Mouse (Mus musculus) CH12.LX (cell line): ENCODE data around the gene Ctsg. TPM values are rescaled to one million over a fixed set of nuclear protein-coding genes. Genes with fewer than 3 reads are reported as not detected.
"Not testable (repeated sequence)": the region's sequence is repeated elsewhere in the genome, so short reads cannot be mapped to it uniquely, and the experiment has no call there.

Experiments
- DNase-seq: peaks from one replicate; pipeline ENCODE4 v3.0.0-alpha.2; 2013; ENCODE audit errors: extremely low read depth
- H3K27ac ChIP-seq: 2 replicates; pipeline ENCODE4 v1.5.1; 2012; ENCODE audit warnings: low read depth, mild to moderate bottlenecking, control low read depth, moderate library complexity; ENCODE audit not compliant: insufficient read depth
- H3K27me3 ChIP-seq: replicated peaks from 2 replicates; pipeline ENCODE3; 2012; ENCODE audit warnings: inconsistent platforms
- H3K36me3 ChIP-seq, 2 experiments: replicated peaks in 1 of 2; 2 replicates each; pipeline versions ENCODE3 to v1.6.1; 2012; ENCODE audit warnings: inconsistent platforms in 1 of 2, low read length in 1 of 2, mild to moderate bottlenecking in 1 of 2, mixed read lengths in 1 of 2, moderate library complexity in 1 of 2; ENCODE audit not compliant: control insufficient read depth in 1 of 2, insufficient read depth in 1 of 2
- H3K4me1 ChIP-seq, 2 experiments: 2 replicates each; pipeline ENCODE4 v1.6.1; 2012; ENCODE audit warnings: inconsistent platforms in 1 of 2, moderate library complexity in 1 of 2; ENCODE audit not compliant: insufficient read depth in 2 of 2, control insufficient read depth in 1 of 2
- H3K4me2 ChIP-seq: 2 replicates; pipeline ENCODE4 v1.6.1; 2012; ENCODE audit warnings: low read depth, mild to moderate bottlenecking, control low read depth; ENCODE audit not compliant: poor library complexity, insufficient read depth, severe bottlenecking
- H3K4me3 ChIP-seq, 3 experiments: fragments of 150-350 bp in 1 of 3; sonication (generic) in 1 of 3; replicated peaks in 1 of 3; 2 replicates each; pipeline versions ENCODE3 to v1.5.1; 2011 to 2012; ENCODE audit warnings: low read depth in 2 of 3, low read length in 2 of 3, mild to moderate bottlenecking in 2 of 3, moderate library complexity in 2 of 3, control low read depth in 1 of 3, improper control_type of control experiment in 1 of 3, inconsistent platforms in 1 of 3, mixed read lengths in 1 of 3; ENCODE audit not compliant: poor library complexity in 1 of 3
- H3K79me2 ChIP-seq: replicated peaks from 2 replicates; pipeline ENCODE4 v1.6.1; 2012; ENCODE audit warnings: mild to moderate bottlenecking, moderate library complexity; ENCODE audit not compliant: control insufficient read depth, poor library complexity, insufficient read depth, severe bottlenecking; ENCODE audit errors: extremely low read depth
- H3K9ac ChIP-seq: 2 replicates; pipeline ENCODE4 v1.6.1; 2012; ENCODE audit warnings: low read depth, mild to moderate bottlenecking, control low read depth, moderate library complexity; ENCODE audit not compliant: insufficient read depth
- H3K9me3 ChIP-seq: replicated peaks from 2 replicates; pipeline ENCODE3; 2012; ENCODE audit warnings: low read length, inconsistent platforms, mixed read lengths
- CHD2 ChIP-seq: IDR thresholded peaks from 2 replicates; pipeline ENCODE4 v1.6.1; 2011; ENCODE audit warnings: low read length, improper control_type of control experiment
- E2F4 ChIP-seq: IDR thresholded peaks from 2 replicates; pipeline ENCODE4 v1.6.1; 2011; ENCODE audit warnings: low read depth, low read length, improper control_type of control experiment; ENCODE audit not compliant: insufficient replicate concordance
- IRF4 ChIP-seq: IDR thresholded peaks from 2 replicates; pipeline ENCODE4 v1.6.1; 2014; ENCODE audit warnings: low read depth, mild to moderate bottlenecking, inconsistent platforms, low read length, improper control_type of control experiment
- KAT2A ChIP-seq: IDR thresholded peaks from 2 replicates; pipeline ENCODE4 v1.6.1; 2012; ENCODE audit warnings: low read length, improper control_type of control experiment, inconsistent platforms; ENCODE audit not compliant: insufficient replicate concordance
- MAFK ChIP-seq: IDR thresholded peaks from 2 replicates; pipeline ENCODE4 v1.6.1; 2011; ENCODE audit warnings: low read length, improper control_type of control experiment; ENCODE audit not compliant: insufficient replicate concordance
- MAX ChIP-seq: IDR thresholded peaks from 2 replicates; pipeline ENCODE4 v1.6.1; 2011; ENCODE audit warnings: low read length, improper control_type of control experiment
- MAZ ChIP-seq: IDR thresholded peaks from 2 replicates; pipeline ENCODE4 v1.6.1; 2012; ENCODE audit warnings: low read depth, mild to moderate bottlenecking, inconsistent platforms, low read length, improper control_type of control experiment, moderate library complexity
- MEF2A ChIP-seq: IDR thresholded peaks from 2 replicates; pipeline ENCODE4 v1.6.1; 2014; ENCODE audit warnings: low read depth, mild to moderate bottlenecking, inconsistent platforms, low read length, improper control_type of control experiment, borderline replicate concordance
- MXI1 ChIP-seq: IDR thresholded peaks from 2 replicates; pipeline ENCODE4 v1.6.1; 2011; ENCODE audit warnings: mild to moderate bottlenecking, low read depth, low read length, improper control_type of control experiment
- MYC ChIP-seq: IDR thresholded peaks from 2 replicates; pipeline ENCODE4 v1.6.1; 2011; ENCODE audit warnings: low read depth, mild to moderate bottlenecking, improper control_type of control experiment, low read length
- NELFE ChIP-seq: IDR thresholded peaks from 2 replicates; pipeline ENCODE4 v1.6.1; 2011; ENCODE audit warnings: low read depth, low read length, improper control_type of control experiment
- POLR2AphosphoS2 ChIP-seq: IDR thresholded peaks from 2 replicates; pipeline ENCODE4 v1.6.1; 2011; ENCODE audit warnings: low read depth, low read length, improper control_type of control experiment
- SMC3 ChIP-seq: IDR thresholded peaks from 2 replicates; pipeline ENCODE4 v1.6.1; 2011; ENCODE audit warnings: low read depth, low read length, improper control_type of control experiment
- TCF12 ChIP-seq: IDR thresholded peaks from 2 replicates; pipeline ENCODE4 v1.6.1; 2014; ENCODE audit warnings: low read depth, mild to moderate bottlenecking, inconsistent platforms, low read length, improper control_type of control experiment
- ZKSCAN1 ChIP-seq: IDR thresholded peaks from 2 replicates; pipeline ENCODE4 v1.6.1; 2012; ENCODE audit warnings: low read depth, inconsistent platforms, low read length, improper control_type of control experiment, borderline replicate concordance
- dilution Hi-C: fragments of 300-500 bp; cut with MboI; formaldehyde crosslinking; loops from 2 replicates; pipeline ENCODE4 v1.14.3; 2020; ENCODE audit warnings: low sequenced_read_pairs; ENCODE audit not compliant: extremely low pct_unique_long_range_greater_than_20kb, extremely low pct_ligation_motif_present
- in situ Hi-C: fragments of 300-500 bp; cut with MboI; formaldehyde crosslinking; loops from 3 replicates; pipeline ENCODE4 v1.14.3; 2019; ENCODE audit warnings: low sequenced_read_pairs, low pct_ligation_motif_present, low pct_unique_long_range_greater_than_20kb, mixed read lengths
- polyA plus RNA-seq: library from polyadenylated mRNA; unstranded; fragments of >175 nt; gene quantifications from 2 replicates; pipeline ENCODE4 v1.2.1, GENCODE M21; 2012; ENCODE audit warnings: low read depth; ENCODE audit not compliant: insufficient read length
- total RNA-seq, 2 experiments: library from RNA; depleted of rRNA; stranded (reverse); fragments of 300-350 nt in 1 of 2; fragments of >200 nt in 1 of 2; gene quantifications; 2 replicates each; pipeline ENCODE4 v1.2.3; 2012 to 2014

The Ctsg gene
- total and polyA plus RNA-seq, 3 experiments, result not detected

DNA sequence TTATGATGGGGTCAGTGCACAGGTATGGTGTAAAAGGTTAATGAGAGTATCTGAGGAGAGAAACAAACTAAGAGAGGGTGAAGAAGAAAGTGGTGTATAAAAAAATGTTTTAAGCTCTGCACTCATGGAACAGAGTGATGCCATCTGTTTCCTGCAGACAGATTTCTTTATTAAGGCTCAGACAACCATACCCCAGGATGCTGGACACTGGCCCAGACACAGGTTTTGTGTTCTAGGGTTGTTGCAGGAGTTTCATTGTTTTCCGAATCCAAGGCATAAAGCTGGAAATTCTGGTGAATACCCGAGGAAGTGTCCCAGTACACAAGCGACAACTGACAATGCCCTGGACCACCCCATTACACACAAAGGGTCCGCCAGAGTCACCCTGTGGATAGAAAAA lies 20.4 kb downstream of the Ctsg start:
- no peak overlapping the region for H3K4me2 ChIP-seq
- H3K9ac ChIP-seq, result no peak overlapping the region
- H3K4me1 ChIP-seq, result no peaks in the 10 kb centered on the region
- no peak for DNase-seq
- dilution Hi-C loops (no loop called here), in situ Hi-C loops (no loop called here)
- H3K4me3 ChIP-seq, result no peak overlapping the region
- no peaks in the 10 kb centered on the region for H3K9me3 ChIP-seq
- H3K27me3 ChIP-seq, result no peaks in the 10 kb centered on the region
- no peak overlapping the region for H3K27ac ChIP-seq
- H3K79me2 ChIP-seq, result no peaks in the 10 kb centered on the region
- no peaks in the 10 kb centered on the region for H3K36me3 ChIP-seq
- no peak for TF ChIP-seq MXI1
- no peak for TF ChIP-seq IRF4
- no peak for TF ChIP-seq KAT2A
- no peak for TF ChIP-seq MAFK
- TF ChIP-seq ZKSCAN1, result no peak
- no peak for TF ChIP-seq MYC
- TF ChIP-seq SMC3, result no peak

DNA sequence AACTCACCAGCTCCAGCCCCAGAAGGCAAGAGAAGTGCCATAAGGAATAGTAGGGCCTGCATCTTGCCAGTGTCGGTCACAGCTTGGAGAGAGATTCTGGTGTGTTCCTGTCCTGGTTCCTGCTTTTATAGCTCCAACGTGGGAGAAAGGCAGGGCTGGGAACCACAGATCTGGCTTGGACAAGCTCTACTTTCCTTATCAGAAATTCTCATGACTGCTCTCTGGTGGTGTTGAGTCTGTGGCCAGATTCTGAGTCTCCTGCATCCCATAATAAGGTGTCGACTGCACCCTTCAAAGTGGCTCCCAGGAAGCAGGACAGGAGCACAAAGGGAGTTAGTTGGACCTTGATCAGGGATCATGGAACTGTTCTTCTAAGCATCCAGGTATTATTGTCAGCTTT lies 40.2 kb downstream of the Ctsg start, which contains the start of gene Mcpt4:
Gene Mcpt4, minus strand, starts transcription at position 101 of the 400 bp plus-strand sequence.
- DNase-seq, H3K79me2 ChIP-seq, H3K9ac ChIP-seq, H3K4me1 ChIP-seq, H3K4me2 ChIP-seq, H3K9me3 ChIP-seq, H3K27ac ChIP-seq, dilution Hi-C loops, H3K36me3 ChIP-seq, in situ Hi-C loops, H3K4me3 ChIP-seq, H3K27me3 ChIP-seq: not testable (repeated sequence)

DNA sequence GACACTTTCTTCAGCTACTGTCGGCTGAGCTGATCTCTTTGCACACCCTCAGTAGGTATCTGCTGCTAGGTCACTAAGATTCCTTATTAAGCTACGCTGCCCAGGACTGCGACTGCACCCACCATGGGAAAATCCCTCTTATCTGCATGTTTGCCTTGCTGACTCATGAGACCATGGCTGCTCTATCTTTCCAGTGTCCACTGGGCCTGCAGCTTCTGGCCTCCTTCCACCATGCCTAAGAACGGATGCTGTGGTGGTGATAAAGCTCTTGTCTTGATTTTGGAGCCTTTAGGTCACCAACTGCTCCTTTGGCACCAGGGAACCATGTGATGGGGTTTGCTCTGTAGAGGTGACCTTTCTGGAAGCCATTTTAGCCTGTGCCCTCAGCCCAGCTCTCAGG lies 44.7 kb downstream of the Ctsg start:
- dilution Hi-C loops (no loop called here), in situ Hi-C loops (no loop called here)
- H3K4me3 ChIP-seq, result no peak overlapping the region
- H3K4me1 ChIP-seq, result peaks cover 5 to 10% of the 10 kb centered on the region in 2 experiments
- H3K9ac ChIP-seq, result no peak overlapping the region
- no peaks in the 10 kb centered on the region for H3K27me3 ChIP-seq
- no peak for TF ChIP-seq MEF2A
- TF ChIP-seq POLR2AphosphoS2, result no peak
- TF ChIP-seq MAZ, result no peak
- TF ChIP-seq E2F4, result no peak
- no peak for TF ChIP-seq CHD2
- TF ChIP-seq MXI1, result no peak
- no peak for TF ChIP-seq TCF12
- TF ChIP-seq NELFE, result no peak
- no peak for TF ChIP-seq MAX
- no peak overlapping the region for H3K27ac ChIP-seq
- DNase-seq, result no peak
- no peaks in the 10 kb centered on the region for H3K9me3 ChIP-seq
- no peak overlapping the region for H3K4me2 ChIP-seq
- no peaks in the 10 kb centered on the region for H3K79me2 ChIP-seq
- no peaks in the 10 kb centered on the region for H3K36me3 ChIP-seq
